Mouse (Mus musculus) thymus, adult 2 months (tissue): ENCODE data around the gene Slc11a2. TPM values are rescaled to one million over a fixed set of nuclear protein-coding genes. Genes with fewer than 3 reads are reported as not detected.

Experiments
- DNase-seq: peaks from one replicate; pipeline ENCODE4 v3.0.0; 2021
- H3K27ac ChIP-seq: fragments of 200-500 bp; 2 replicates; pipeline ENCODE4 v1.5.1; 2012; ENCODE audit warnings: low read length, control low read depth; ENCODE audit not compliant: control insufficient read depth, insufficient read depth
- H3K27me3 ChIP-seq: fragments of 200-500 bp; 2 replicates; pipeline ENCODE4 v1.6.1; 2012; ENCODE audit warnings: mild to moderate bottlenecking, low read length, moderate library complexity, mixed read lengths; ENCODE audit not compliant: control insufficient read depth, insufficient read depth
- H3K36me3 ChIP-seq: fragments of 200-500 bp; 2 replicates; pipeline ENCODE4 v1.6.1; 2012; ENCODE audit warnings: mild to moderate bottlenecking, low read length, moderate library complexity; ENCODE audit not compliant: control insufficient read depth, insufficient read depth
- H3K4me1 ChIP-seq: fragments of 200-500 bp; replicated peaks from 2 replicates; pipeline ENCODE4 v1.6.1; 2012; ENCODE audit warnings: low read length; ENCODE audit not compliant: control insufficient read depth, insufficient read depth
- H3K4me3 ChIP-seq: fragments of 200-500 bp; 2 replicates; pipeline ENCODE4 v1.5.1; 2012; ENCODE audit warnings: mild to moderate bottlenecking, low read length, control low read depth, moderate library complexity; ENCODE audit not compliant: control insufficient read depth, insufficient read depth
- CTCF ChIP-seq: fragments of 200-500 bp; IDR thresholded peaks from 2 replicates; pipeline ENCODE4 v1.5.1; 2012; ENCODE audit warnings: mild to moderate bottlenecking, control low read depth, low read length, moderate library complexity, borderline replicate concordance; ENCODE audit not compliant: control insufficient read depth, poor library complexity, insufficient read depth; ENCODE audit errors: extremely low read depth
- POLR2A ChIP-seq: fragments of 200-500 bp; IDR thresholded peaks from 2 replicates; pipeline ENCODE4 v1.6.1; 2012; ENCODE audit warnings: mild to moderate bottlenecking, low read length, control low read depth, moderate library complexity; ENCODE audit not compliant: control insufficient read depth, poor library complexity, insufficient read depth; ENCODE audit errors: extremely low read depth
- WGBS: fragments of 180-500 bp; shearing (Covaris S2); methylation state at CpG from one replicate; pipeline ENCODE4 v1.1.7; 2018; 5-methylcytosine and 5-hydroxymethylcytosine counted together
- polyA plus RNA-seq: library from polyadenylated mRNA; depleted of rRNA; stranded (reverse); fragments of >200 nt; gene quantifications from 2 replicates; pipeline ENCODE4 v1.2.3, GENCODE M21; 2012

Slc11a2 gene
- polyA plus RNA-seq, 1 experiment: 54.1 TPM

GRCm38 (mm10) chr15:100456356-100456991 is 31.6 kb upstream of the Slc11a2 start:
- no peak overlapping the region for H3K4me3 ChIP-seq
- no peak for DNase-seq
- H3K36me3 ChIP-seq: no peaks in the 10 kb centered on the region
- TF ChIP-seq CTCF: no peak
- no peaks in the 10 kb centered on the region for H3K27me3 ChIP-seq
- H3K27ac ChIP-seq: no peak overlapping the region
- 91% methylated on average over 7 of the region's 7 CpGs for WGBS
- peaks cover 12% of the 10 kb centered on the region for H3K4me1 ChIP-seq

GRCm38 (mm10) chr15:100452486-100452885 is 27.6 kb upstream of the Slc11a2 start:
- TF ChIP-seq POLR2A (no peak), CTCF (no peak)

GRCm38 (mm10) chr15:100451245-100451644 is 26.4 kb upstream of the Slc11a2 start:
- Histone ChIP-seq H3K4me3 (no peak overlapping the region), H3K4me1 (no peaks in the 10 kb centered on the region), H3K27me3 (no peaks in the 10 kb centered on the region), H3K27ac (no peak overlapping the region), H3K36me3 (no peaks in the 10 kb centered on the region)
- TF ChIP-seq CTCF (no peak), POLR2A (no peak)
- WGBS: 91% methylated on average over 16 of the region's 16 CpGs
- no peak for DNase-seq

More at GRCm38 (mm10) chr15:100452486-100452885, 27.6 kb upstream of the Slc11a2 start:
- H3K36me3 ChIP-seq: no peaks in the 10 kb centered on the region
- no peak for DNase-seq
- H3K4me3 ChIP-seq: no peak overlapping the region
- 89% methylated on average over 11 of the region's 11 CpGs for WGBS
- H3K27ac ChIP-seq: no peak overlapping the region
- H3K27me3 ChIP-seq: no peaks in the 10 kb centered on the region
- no peaks in the 10 kb centered on the region for H3K4me1 ChIP-seq

- Histone ChIP-seq H3K4me1 (no peaks in the 10 kb centered on the region), H3K36me3 (no peaks in the 10 kb centered on the region), H3K27me3 (no peaks in the 10 kb centered on the region), H3K27ac (no peak overlapping the region), H3K4me3 (no peak overlapping the region)
- 100% methylated on average over 3 of the region's 3 CpGs for WGBS
- no peak for TF ChIP-seq POLR2A
- TF ChIP-seq CTCF: no peak
- no peak for DNase-seq
Measured at GRCm38 (mm10) chr15:100449495-100449894, 24.6 kb upstream of the Slc11a2 start.

GRCm38 (mm10) chr15:100448572-100448971 is 23.7 kb upstream of the Slc11a2 start:
- no peak for DNase-seq
- H3K4me1 ChIP-seq: peaks cover 4% of the 10 kb centered on the region; the same call in 1 of the 2 replicates
- no peak overlapping the region for H3K27ac ChIP-seq
- H3K27me3 ChIP-seq: no peaks in the 10 kb centered on the region
- WGBS: 97% methylated on average over 4 of the region's 4 CpGs
- TF ChIP-seq CTCF (no peak), POLR2A (no peak)
- no peak overlapping the region for H3K4me3 ChIP-seq
- no peaks in the 10 kb centered on the region for H3K36me3 ChIP-seq

- no peak overlapping the region for H3K4me3 ChIP-seq
- H3K27ac ChIP-seq: no peak overlapping the region
- no peak for DNase-seq
- no peaks in the 10 kb centered on the region for H3K36me3 ChIP-seq
- H3K4me1 ChIP-seq: peaks cover 6% of the 10 kb centered on the region; the same call in 1 of the 2 replicates
- H3K27me3 ChIP-seq: no peaks in the 10 kb centered on the region
- WGBS: 7% methylated on average over 2 of the region's 2 CpGs
- no peak for TF ChIP-seq POLR2A
- no peak for TF ChIP-seq CTCF
Measured at GRCm38 (mm10) chr15:100446887-100447286, 22.0 kb upstream of the Slc11a2 start.
